Mouse (Mus musculus) limb, embryonic 12.5 days (tissue): Measurements from ENCODE around the gene Chst5. TPM values are rescaled to one million over a fixed set of nuclear protein-coding genes. Genes with fewer than 3 reads are reported as not detected.
A peak's percentile ranks its signal among the peaks of the same experiment; 100 is the strongest.

Experiments
- ATAC-seq: fragments of 200-750 bp; cut with Nextera tagmentation; 2 replicates; pipeline ENCODE4 v1.8.0; 2017; ENCODE audit warnings: low read depth, moderate TSS enrichment; ENCODE audit not compliant: insufficient number of reproducible peaks, insufficient read depth, low FRiP score, low TSS enrichment
- H3K27ac ChIP-seq: fragments of 300-500 bp; sonication (generic); 2 replicates; pipeline ENCODE4 v1.5.1; 2016; ENCODE audit warnings: mild to moderate bottlenecking, moderate library complexity
- H3K27me3 ChIP-seq: fragments of 300-500 bp; sonication (generic); 2 replicates; pipeline ENCODE4 v1.6.1; 2016; ENCODE audit warnings: mild to moderate bottlenecking, moderate library complexity
- H3K36me3 ChIP-seq: fragments of 300-500 bp; sonication (generic); 2 replicates; pipeline ENCODE4 v1.6.1; 2016; ENCODE audit warnings: mild to moderate bottlenecking, moderate library complexity
- H3K4me1 ChIP-seq: fragments of 300-500 bp; sonication (generic); replicated peaks from 2 replicates; pipeline ENCODE4 v1.6.1; 2016
- H3K4me2 ChIP-seq: fragments of 300-500 bp; sonication (generic); 2 replicates; pipeline ENCODE4 v1.6.1; 2016; ENCODE audit warnings: mild to moderate bottlenecking, moderate library complexity
- H3K4me3 ChIP-seq: fragments of 300-500 bp; sonication (generic); replicated peaks from 2 replicates; pipeline ENCODE4 v1.5.1; 2016; ENCODE audit warnings: mild to moderate bottlenecking
- H3K9ac ChIP-seq: fragments of 300-500 bp; sonication (generic); replicated peaks from 2 replicates; pipeline ENCODE4 v1.6.1; 2016; ENCODE audit warnings: mild to moderate bottlenecking, moderate library complexity
- H3K9me3 ChIP-seq: fragments of 300-500 bp; sonication (generic); 2 replicates; pipeline ENCODE4 v1.6.1; 2016; ENCODE audit warnings: mild to moderate bottlenecking, moderate library complexity
- WGBS: fragments of 180-500 bp; shearing (Covaris S2); methylation state at CpG from one replicate; pipeline ENCODE4 v1.1.7; 2016; 5-methylcytosine and 5-hydroxymethylcytosine counted together
- polyA plus RNA-seq: library from polyadenylated mRNA; unstranded; fragments of >200 nt; fragmentation: Nextera tagmentation; extraction: Ambion mirVana; gene quantifications from 2 replicates; pipeline ENCODE4 v1.2.1, GENCODE M21; 2016

Chst5 gene
- polyA plus RNA-seq, 1 experiment from 2014 or later, result 4.3 TPM

DNA sequence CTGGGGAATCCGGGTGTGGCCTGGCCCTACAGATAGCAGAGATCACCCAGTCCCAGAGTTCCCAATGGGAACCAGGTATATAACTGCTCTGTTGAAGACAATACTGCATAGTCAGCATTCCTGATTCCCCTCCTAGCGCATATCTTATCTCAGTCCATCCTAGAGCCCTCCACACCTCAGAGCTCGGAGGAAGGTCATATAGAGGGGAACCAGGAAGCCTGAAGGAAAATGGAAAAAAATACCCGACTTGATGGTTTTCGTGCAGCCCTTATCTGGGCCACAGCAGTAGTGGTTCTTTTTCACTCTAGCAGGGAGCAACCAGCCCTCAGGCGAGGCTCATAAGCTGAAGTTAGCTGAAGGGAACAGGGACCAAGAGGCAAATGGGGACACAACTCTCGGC is 14.7 kb upstream of the Chst5 start:
- Histone ChIP-seq H3K4me3 (no peak overlapping the region), H3K4me1 (no peaks in the 10 kb centered on the region), H3K27ac (no peak overlapping the region), H3K36me3 (peaks cover 12% of the 10 kb centered on the region; the same call in 1 of the 2 replicates), H3K27me3 (no peaks in the 10 kb centered on the region), H3K4me2 (no peak overlapping the region), H3K9me3 (no peaks in the 10 kb centered on the region), H3K9ac (no peak overlapping the region)
- 79% methylated on average over 7 of the region's 7 CpGs for WGBS
- no peak for ATAC-seq

DNA sequence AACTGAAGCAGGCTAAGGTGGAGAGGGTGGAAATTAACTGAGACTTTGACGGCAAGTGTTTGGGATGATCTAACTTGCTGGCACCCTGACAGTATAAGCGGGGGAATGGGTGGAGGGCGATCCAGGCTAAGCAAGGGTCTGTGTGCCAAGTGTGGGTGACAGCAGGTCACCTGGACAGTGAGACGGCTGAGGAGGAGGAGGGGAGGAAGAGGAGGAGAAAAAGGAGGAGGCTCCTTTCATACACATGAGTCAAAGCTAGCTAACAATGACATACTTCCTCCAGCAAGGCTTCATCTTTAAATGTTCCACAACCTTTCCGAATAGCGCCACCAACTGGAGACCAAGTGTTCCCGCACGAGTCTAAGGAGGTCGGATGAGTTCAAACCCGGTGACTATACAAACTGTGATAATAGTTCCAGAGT is 13.1 kb upstream of the Chst5 start:
- Histone ChIP-seq H3K36me3 (peaks cover 6% of the 10 kb centered on the region), H3K9me3 (no peaks in the 10 kb centered on the region), H3K4me1 (no peaks in the 10 kb centered on the region), H3K9ac (no peak overlapping the region), H3K27me3 (no peaks in the 10 kb centered on the region), H3K4me2 (no peak overlapping the region), H3K4me3 (no peak overlapping the region), H3K27ac (no peak overlapping the region)
- 31% methylated on average over 10 of the region's 10 CpGs for WGBS
- no peak for ATAC-seq

DNA sequence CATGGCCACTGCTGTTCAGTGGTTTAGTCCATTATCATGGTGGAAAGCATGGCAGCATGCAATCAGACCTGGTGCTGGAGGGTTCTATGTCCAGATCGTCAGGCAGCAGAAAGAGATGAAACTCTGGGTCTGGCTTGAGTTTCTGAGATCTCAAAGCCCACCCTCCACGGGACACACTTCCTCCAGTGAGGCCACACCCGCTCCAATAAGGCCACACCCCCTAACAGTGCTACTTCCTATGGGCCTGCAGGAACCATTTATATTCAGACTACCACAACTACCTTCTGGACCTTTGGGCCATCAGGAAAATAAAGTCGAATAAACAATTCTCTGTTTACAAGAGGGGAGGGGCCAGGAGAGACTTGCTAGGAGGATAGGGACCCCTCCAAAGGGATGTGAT is 10.7 kb upstream of the Chst5 start:
- H3K27ac ChIP-seq, result no peak overlapping the region

DNA sequence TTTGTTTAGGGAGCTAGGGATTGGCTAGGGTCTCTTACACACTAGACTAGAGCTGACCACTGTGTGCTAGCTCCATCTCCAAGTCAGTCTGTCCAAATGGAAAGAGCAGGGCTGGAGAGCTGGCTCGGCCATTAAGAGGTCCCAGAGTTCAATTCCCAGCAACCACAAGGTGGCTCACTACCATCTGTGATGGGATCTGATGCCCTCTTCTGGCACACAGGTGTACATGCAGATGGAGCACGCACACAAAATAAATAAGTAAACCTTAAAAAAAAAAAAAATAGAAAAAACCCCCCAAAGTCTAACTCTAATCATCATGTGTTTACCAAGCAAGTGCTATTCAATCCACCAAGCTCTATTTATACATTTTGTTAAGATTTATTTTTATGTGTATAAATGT is 9.4 kb upstream of the Chst5 start:
- ATAC-seq, result no peak

More for the DNA sequence above, 10.7 kb upstream of the Chst5 start:
- Histone ChIP-seq H3K9ac (no peak overlapping the region), H3K4me3 (no peak overlapping the region), H3K4me1 (no peaks in the 10 kb centered on the region), H3K27me3 (no peaks in the 10 kb centered on the region), H3K36me3 (peaks cover 18% of the 10 kb centered on the region), H3K4me2 (no peak overlapping the region), H3K9me3 (no peaks in the 10 kb centered on the region)
- WGBS, result 84% methylated on average over 4 of the region's 4 CpGs
- no peak for ATAC-seq

DNA sequence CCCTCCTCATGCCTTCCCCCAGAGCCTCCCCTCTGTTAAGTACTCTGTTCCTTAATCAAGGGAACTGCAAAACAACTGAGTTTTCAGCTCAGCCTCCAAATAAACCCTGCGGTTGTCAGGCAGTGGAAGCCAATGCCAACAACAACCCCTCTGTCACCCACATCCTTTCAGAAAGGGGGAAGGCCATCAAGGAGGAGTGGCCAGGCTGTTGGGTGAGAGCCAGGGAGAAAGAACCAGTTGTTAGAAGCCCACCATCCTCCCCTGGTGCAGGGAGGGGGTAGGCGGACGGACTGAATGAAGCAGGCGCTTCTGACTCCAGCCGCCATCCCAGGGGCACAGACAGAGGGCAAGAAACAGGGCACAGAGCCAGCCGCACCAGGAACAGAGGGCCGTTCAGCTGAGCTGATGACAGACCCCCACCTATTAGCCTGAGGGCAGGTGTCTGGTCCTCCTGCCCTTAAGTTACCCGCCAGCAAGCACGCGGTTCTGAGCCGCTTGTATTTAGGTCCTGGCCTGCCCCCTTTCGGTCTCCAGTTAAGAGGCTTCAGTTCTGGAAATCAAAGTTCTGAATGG is 2.7 kb upstream of the Chst5 start:
- Histone ChIP-seq H3K4me2 (peak overlapping the region; percentile 21; the same call in 1 of the 2 replicates), H3K4me1 (peaks cover 15% of the 10 kb centered on the region), H3K27me3 (peaks cover 29% of the 10 kb centered on the region), H3K27ac (0 out of 2 replicates have a peak overlapping the region, but pooled peaks have one; percentile 30), H3K4me3 (no peak overlapping the region), H3K9ac (no peak overlapping the region), H3K9me3 (no peaks in the 10 kb centered on the region), H3K36me3 (peaks cover 7% of the 10 kb centered on the region; the same call in 1 of the 2 replicates)
- WGBS, result 40% methylated on average over 12 of the region's 12 CpGs
- peak; percentile 75 for ATAC-seq

More for the DNA sequence above, 9.4 kb upstream of the Chst5 start:
- Histone ChIP-seq H3K36me3 (peaks cover 18% of the 10 kb centered on the region), H3K4me1 (no peaks in the 10 kb centered on the region), H3K9me3 (no peaks in the 10 kb centered on the region), H3K27me3 (no peaks in the 10 kb centered on the region), H3K4me2 (no peak overlapping the region), H3K27ac (no peak overlapping the region), H3K4me3 (no peak overlapping the region), H3K9ac (no peak overlapping the region)
- 91% methylated on average over 2 of the region's 2 CpGs for WGBS

DNA sequence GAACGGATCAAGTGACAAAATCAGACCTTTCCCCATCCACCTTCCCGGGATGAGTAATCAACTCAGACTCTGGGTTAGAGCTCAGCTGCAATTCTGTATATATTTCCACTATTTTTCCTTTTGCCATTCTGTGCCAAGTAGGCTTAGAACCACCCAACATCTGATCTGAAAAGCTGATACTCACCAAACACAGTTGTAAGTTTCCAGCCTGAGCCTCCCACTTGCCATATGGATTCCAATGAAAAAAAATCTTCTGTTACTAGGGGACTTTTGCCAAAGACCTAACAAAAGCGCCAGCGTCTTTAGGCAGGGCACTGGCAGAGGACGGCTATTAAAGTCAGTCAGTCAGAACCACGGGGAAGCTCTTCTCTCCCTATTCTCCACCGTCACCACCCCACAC is 1.3 kb upstream of the Chst5 start:
- no peak overlapping the region for H3K4me3 ChIP-seq
- no peak overlapping the region for H3K27ac ChIP-seq
- H3K4me1 ChIP-seq, result peaks cover 15% of the 10 kb centered on the region
- H3K27me3 ChIP-seq, result peaks cover 29% of the 10 kb centered on the region
- no peaks in the 10 kb centered on the region for H3K9me3 ChIP-seq
- WGBS, result 55% methylated on average over 7 of the region's 7 CpGs
- H3K4me2 ChIP-seq, result no peak overlapping the region
- H3K9ac ChIP-seq, result no peak overlapping the region
- ATAC-seq, result no peak
- 0 out of 2 replicates have a peak, but pooled peaks cover under 1% of the 10 kb centered on the region for H3K36me3 ChIP-seq

DNA sequence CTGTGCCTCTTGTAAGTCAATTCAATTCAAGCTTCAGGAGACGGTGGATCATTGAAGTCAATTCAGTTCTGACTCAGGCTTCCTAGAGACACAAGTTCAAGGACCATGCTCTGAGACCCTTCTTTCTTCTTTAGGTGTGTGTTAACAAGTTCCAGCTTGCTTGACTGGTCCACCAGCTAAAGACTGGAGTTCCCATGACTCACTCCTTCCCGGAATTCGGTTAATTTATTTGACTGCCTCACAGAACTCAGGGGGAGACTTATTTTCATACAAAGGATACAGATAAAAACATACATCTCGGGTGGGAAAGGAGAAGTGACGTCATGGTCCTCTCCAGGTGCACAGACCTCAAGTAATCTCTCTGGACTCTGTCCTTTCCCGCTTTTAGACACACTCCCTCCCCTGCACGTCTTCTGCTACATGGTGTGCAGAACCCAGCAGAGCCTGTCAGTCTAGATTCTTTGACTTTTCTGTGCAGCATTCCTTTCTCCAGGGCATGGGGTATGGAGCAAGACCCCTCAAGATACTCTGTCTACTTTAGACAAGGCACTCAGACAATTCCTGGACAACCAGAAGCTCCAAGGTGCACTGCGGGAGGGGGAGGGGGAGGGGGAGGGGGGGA is 4.6 kb downstream of the Chst5 start:
- Histone ChIP-seq H3K27ac (no peak overlapping the region), H3K4me2 (no peak overlapping the region), H3K9ac (no peak overlapping the region), H3K4me1 (peaks cover 7% of the 10 kb centered on the region; the same call in 1 of the 2 replicates), H3K27me3 (peaks cover 17% of the 10 kb centered on the region), H3K9me3 (no peaks in the 10 kb centered on the region), H3K4me3 (no peak overlapping the region), H3K36me3 (no peaks in the 10 kb centered on the region)
- peak; percentile 29; the same call in 1 of the 2 replicates for ATAC-seq
- WGBS, result 66% methylated on average over 7 of the region's 8 CpGs

DNA sequence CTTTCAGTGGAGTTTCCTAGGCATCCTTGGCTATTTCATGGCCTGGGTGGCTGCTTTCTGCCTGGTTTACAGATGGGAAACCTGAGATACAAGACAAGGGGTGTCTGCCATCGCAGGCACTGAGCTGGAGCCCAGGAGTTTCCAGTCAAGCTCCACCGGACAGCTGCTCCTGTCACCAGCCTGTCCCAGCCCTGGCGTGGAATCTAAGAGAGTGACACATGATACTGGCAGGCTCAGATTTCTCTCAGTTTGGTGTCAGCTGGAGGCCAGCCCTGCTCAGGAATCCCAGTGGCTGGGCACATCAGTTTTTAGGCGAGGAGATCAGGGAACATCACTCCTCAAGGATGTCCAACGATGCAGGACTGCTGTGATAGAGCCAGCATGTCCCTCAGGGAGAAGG is 8.2 kb downstream of the Chst5 start:
- Histone ChIP-seq H3K36me3 (no peaks in the 10 kb centered on the region), H3K9me3 (no peaks in the 10 kb centered on the region), H3K27ac (no peak overlapping the region), H3K4me1 (no peaks in the 10 kb centered on the region; the same call in 1 of the 2 replicates), H3K4me3 (no peak overlapping the region), H3K4me2 (no peak overlapping the region), H3K9ac (no peak overlapping the region), H3K27me3 (no peaks in the 10 kb centered on the region)
- no peak for ATAC-seq
- WGBS, result 15% methylated on average over 5 of the region's 5 CpGs

DNA sequence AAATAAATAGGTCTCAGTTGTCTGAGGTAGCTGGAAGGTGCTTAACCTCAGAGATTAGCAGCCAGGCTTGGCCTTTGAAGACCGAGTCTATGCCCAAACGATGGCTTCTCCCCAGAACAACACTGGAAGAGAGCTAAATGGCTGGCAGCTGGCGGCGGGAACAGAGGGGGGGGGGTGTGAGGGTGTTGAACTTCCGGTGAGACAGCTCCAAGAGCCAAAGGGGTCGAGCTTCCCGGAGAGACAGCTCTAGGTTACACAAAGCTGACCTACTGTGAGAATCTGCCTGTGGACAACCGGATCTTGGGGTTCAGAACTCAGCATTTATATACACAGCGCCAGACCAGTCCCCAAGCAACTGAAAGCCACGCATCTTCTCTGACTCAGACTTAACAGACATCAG is 11.7 kb downstream of the Chst5 start:
- H3K9ac ChIP-seq, result no peak overlapping the region
- no peaks in the 10 kb centered on the region; the same call in 1 of the 2 replicates for H3K4me1 ChIP-seq
- H3K27ac ChIP-seq, result no peak overlapping the region
- H3K36me3 ChIP-seq, result no peaks in the 10 kb centered on the region
- no peak for ATAC-seq
- H3K9me3 ChIP-seq, result 0 out of 2 replicates have a peak, but pooled peaks cover 2% of the 10 kb centered on the region
- H3K4me3 ChIP-seq, result no peak overlapping the region
- WGBS, result 35% methylated on average over 10 of the region's 10 CpGs
- H3K27me3 ChIP-seq, result no peaks in the 10 kb centered on the region
- no peak overlapping the region for H3K4me2 ChIP-seq

DNA sequence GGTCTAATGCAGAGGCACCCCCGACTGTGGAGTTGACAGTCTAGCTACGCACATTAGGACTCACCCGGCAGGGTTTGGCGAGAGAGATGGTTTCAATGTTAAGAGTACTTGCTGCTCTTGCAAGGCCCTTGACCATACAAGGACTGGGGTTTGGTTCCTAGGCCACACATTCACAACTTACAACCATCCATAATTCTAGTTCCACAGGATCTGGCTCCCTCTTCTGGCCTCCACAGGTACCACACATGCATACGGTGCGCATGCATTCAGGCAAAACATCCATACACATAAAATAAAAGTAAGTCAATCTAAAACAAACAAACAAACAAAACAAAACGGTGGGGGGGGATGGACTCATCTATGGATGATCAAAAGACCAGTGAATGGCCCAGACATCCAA is 15.3 kb downstream of the Chst5 start:
- H3K27me3 ChIP-seq, result peaks cover 27% of the 10 kb centered on the region
- WGBS, result 89% methylated on average over 7 of the region's 7 CpGs
- H3K4me1 ChIP-seq, result peaks cover 9% of the 10 kb centered on the region
- ATAC-seq, result no peak
- H3K4me3 ChIP-seq, result no peak overlapping the region
- 0 out of 2 replicates have a peak, but pooled peaks cover 2% of the 10 kb centered on the region for H3K9me3 ChIP-seq
- no peak overlapping the region for H3K27ac ChIP-seq
- H3K4me2 ChIP-seq, result no peak overlapping the region
- H3K9ac ChIP-seq, result no peak overlapping the region
- no peaks in the 10 kb centered on the region for H3K36me3 ChIP-seq

DNA sequence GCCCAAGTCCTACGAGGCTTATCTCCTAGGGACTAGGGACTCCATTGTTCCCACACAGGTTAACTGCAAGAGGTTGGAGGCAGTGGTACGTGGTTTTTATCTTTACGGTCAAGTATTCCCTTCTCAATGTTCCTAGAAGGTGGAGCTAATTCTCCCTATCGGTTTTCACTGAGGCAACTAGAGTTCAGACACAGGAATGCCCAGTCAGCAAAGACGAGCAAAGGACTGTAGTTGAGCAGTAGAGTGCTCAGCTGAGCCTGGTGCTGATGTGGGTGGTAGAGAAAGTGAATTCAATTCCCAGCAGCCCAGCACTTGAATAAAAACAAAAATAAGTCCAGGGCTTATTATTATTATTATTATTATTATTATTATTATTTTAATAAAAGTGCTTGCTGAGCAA is 17.6 kb downstream of the Chst5 start:
- Histone ChIP-seq H3K36me3 (no peaks in the 10 kb centered on the region), H3K27me3 (peaks cover 51% of the 10 kb centered on the region), H3K4me1 (peaks cover 19% of the 10 kb centered on the region), H3K9me3 (0 out of 2 replicates have a peak, but pooled peaks cover 2% of the 10 kb centered on the region), H3K4me3 (no peak overlapping the region), H3K4me2 (no peak overlapping the region), H3K27ac (no peak overlapping the region), H3K9ac (no peak overlapping the region)
- 67% methylated on average over 5 of the region's 5 CpGs for WGBS
- ATAC-seq, result no peak
